Mouse (Mus musculus): Measurements from ENCODE around the gene Tifab.

DNA sequence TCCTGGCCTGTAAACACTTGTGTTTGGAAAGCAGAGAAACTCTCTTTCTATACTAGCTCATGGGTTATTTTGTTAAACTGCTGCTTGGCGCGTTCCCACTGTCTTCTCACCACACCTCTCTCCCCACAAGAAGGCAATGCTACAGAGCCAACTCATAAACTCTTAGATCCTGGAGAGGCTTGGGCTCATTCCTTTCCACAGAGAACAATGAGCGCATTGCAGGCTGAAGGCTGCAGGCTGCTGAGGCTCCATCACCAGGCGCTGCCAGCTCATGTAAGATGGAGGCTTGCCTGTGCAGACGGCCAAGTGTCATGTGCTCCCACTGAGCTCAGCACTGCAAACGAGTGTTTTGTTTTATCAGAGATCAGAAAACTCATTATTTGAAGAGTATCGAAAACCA is 23.0 kb downstream of the Tifab start:
- TF ChIP-seq MYOD1 (IDR thresholded peaks at IDR 0.05; ENCODE audit: control insufficient read depth, insufficient read length, low read depth): no peak
- TF ChIP-seq USF1 (IDR thresholded peaks at IDR 0.05; ENCODE audit: low read depth): no peak
- TF ChIP-seq CTCF (IDR thresholded peaks at IDR 0.05; ENCODE audit: control insufficient read depth, insufficient read depth, insufficient read length): no peak
- TF ChIP-seq CEBPB (IDR thresholded peaks at IDR 0.05; ENCODE audit: low read depth): no peak
